Mouse (Mus musculus) G1E (cell line): ENCODE results near the gene Rbm38.

ENCODE experiments used
- CTCF ChIP-seq: IDR thresholded peaks from 2 replicates; pipeline ENCODE4 v1.5.1; 2012; ENCODE audit warnings: low read depth, low read length, inconsistent platforms, mixed read lengths
- GATA1 ChIP-seq: IDR thresholded peaks from 2 replicates; pipeline ENCODE4 v1.6.1; 2012; ENCODE audit warnings: borderline replicate concordance, low read length, inconsistent platforms, mixed read lengths
- GATA2 ChIP-seq: IDR thresholded peaks from 2 replicates; pipeline ENCODE4 v1.6.1; 2012; ENCODE audit warnings: low read depth, low read length, inconsistent platforms, borderline replicate concordance
- POLR2AphosphoS5 ChIP-seq: IDR thresholded peaks from 2 replicates; pipeline ENCODE4 v1.6.1; 2012; ENCODE audit warnings: low read depth, low read length, inconsistent platforms; ENCODE audit not compliant: insufficient replicate concordance
- TAL1 ChIP-seq: conservative IDR thresholded peaks from 2 replicates; pipeline ENCODE4 v1.6.1; 2012; ENCODE audit warnings: low read depth, low read length, inconsistent platforms, mixed read lengths

- TF ChIP-seq CTCF, result no peak
- no peak for TF ChIP-seq TAL1
- TF ChIP-seq GATA2, result no peak
- no peak for TF ChIP-seq GATA1
- TF ChIP-seq POLR2AphosphoS5, result no peak
These were observed 37.3 kb downstream of the Rbm38 start for GRCm38 (mm10) chr2:173057623-173058022.
